Mouse (Mus musculus): ENCODE measurements around the gene Bud13. TPM values are rescaled to one million over a fixed set of nuclear protein-coding genes. Genes with fewer than 3 reads are reported as not detected.
A peak's percentile ranks its signal among the peaks of the same experiment; 100 is the strongest.

The Bud13 gene
- 13.8 and 16.8 TPM in 2 replicates for polyA plus RNA-seq (2011; ENCODE audit: insufficient read length, low read depth, missing spikeins)

DNA sequence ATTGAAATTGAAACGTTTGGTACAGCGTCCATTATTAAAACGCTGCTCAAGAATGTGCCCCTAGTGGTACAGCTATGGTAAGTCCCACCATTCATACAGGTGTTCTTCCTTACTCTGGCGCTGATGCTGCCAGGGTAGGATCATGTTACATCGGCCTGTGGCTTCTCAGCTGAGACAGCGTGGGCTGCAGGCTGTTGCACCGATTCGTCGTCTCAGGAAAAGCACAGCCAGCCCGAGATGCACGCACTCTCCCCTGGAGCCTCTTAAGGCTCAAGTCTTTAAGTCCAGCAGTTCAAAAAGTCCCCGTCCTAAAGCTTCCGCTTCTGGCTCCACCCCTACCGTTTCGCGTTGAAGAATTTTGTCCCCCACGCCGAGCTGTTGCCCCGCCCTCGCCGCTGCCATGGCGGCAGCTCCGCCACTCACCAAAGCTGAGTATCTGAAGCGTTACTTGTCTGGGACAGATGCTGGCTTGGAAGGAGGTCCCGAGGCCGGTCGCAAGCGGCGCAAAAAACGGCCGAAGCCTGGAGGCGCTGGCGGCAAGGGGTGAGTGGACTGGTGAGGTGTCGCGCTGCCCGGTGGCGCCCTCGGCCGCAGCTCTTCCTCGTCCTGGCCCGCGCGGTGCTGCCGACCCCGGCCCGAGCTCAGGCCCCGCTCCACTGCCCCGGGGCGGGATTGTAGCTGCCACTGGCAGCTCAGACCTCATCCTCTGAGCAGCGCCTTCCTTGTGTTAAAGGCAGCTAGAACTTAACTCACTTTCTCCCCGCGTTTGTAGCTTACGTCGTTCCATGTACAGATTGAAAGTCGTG lies at the start of gene Bud13:
Bud13 (plus strand) TSS at position 378 of the 806 bp plus-strand sequence.
- TF ChIP-seq CTCF (IDR thresholded peaks at IDR 0.05; ENCODE audit: borderline replicate concordance, insufficient read depth, low read length) (no peak), POLR2A (IDR thresholded peaks at IDR 0.05; ENCODE audit: low read depth, low read length) (peak; percentile 95)
- Histone ChIP-seq H3K4me1 (ENCODE audit: control insufficient read depth, insufficient read depth, low read length) (0 out of 2 replicates have a peak, but pooled peaks cover 4% of the 10 kb centered on the region), H3K27ac (ENCODE audit: insufficient read depth, low read length) (peak within 1 kb of the TSS; percentile 60; the same call in 1 of the 2 replicates), H3K4me3 (ENCODE audit: insufficient read depth, low read length) (peak within 1 kb of the TSS; percentile 99)

GRCm38 (mm10) chr9:46235196-46235595 lies 47.6 kb upstream of the Bud13 start:
- Histone ChIP-seq H3K4me1 (ENCODE audit: control insufficient read depth, insufficient read depth, low read length) (no peaks in the 10 kb centered on the region), H3K4me3 (ENCODE audit: insufficient read depth, low read length) (no peak overlapping the region), H3K27ac (ENCODE audit: insufficient read depth, low read length) (no peak overlapping the region)
- TF ChIP-seq POLR2A (IDR thresholded peaks at IDR 0.05; ENCODE audit: low read depth, low read length) (no peak), CTCF (IDR thresholded peaks at IDR 0.05; ENCODE audit: borderline replicate concordance, insufficient read depth, low read length) (no peak)

GRCm38 (mm10) chr9:46235596-46235648 lies 47.4 kb upstream of the Bud13 start, which contains the start of gene Apoc3:
TSS of gene Apoc3 (minus strand) at chr9:46235636.
- Histone ChIP-seq H3K4me1 (ENCODE audit: control insufficient read depth, insufficient read depth, low read length) (no peaks in the 10 kb centered on the region), H3K27ac (ENCODE audit: insufficient read depth, low read length) (no peak within 1 kb of the TSS), H3K4me3 (ENCODE audit: insufficient read depth, low read length) (no peak within 1 kb of the TSS)
- no peak for TF ChIP-seq CTCF (IDR thresholded peaks at IDR 0.05; ENCODE audit: borderline replicate concordance, insufficient read depth, low read length)
- TF ChIP-seq POLR2A (IDR thresholded peaks at IDR 0.05; ENCODE audit: low read depth, low read length), result no peak

GRCm38 (mm10) chr9:46235649-46236048 lies 47.2 kb upstream of the Bud13 start:
- no peak overlapping the region for H3K4me3 ChIP-seq (ENCODE audit: insufficient read depth, low read length)
- H3K27ac ChIP-seq (ENCODE audit: insufficient read depth, low read length), result no peak overlapping the region
- TF ChIP-seq POLR2A (IDR thresholded peaks at IDR 0.05; ENCODE audit: low read depth, low read length) (no peak), CTCF (IDR thresholded peaks at IDR 0.05; ENCODE audit: borderline replicate concordance, insufficient read depth, low read length) (no peak)
- no peaks in the 10 kb centered on the region for H3K4me1 ChIP-seq (ENCODE audit: control insufficient read depth, insufficient read depth, low read length)

GRCm38 (mm10) chr9:46238850-46239249 lies 44.0 kb upstream of the Bud13 start:
- Histone ChIP-seq H3K4me3 (ENCODE audit: insufficient read depth, low read length) (no peak overlapping the region), H3K4me1 (ENCODE audit: control insufficient read depth, insufficient read depth, low read length) (no peaks in the 10 kb centered on the region), H3K27ac (ENCODE audit: insufficient read depth, low read length) (no peak overlapping the region)
- TF ChIP-seq CTCF (IDR thresholded peaks at IDR 0.05; ENCODE audit: borderline replicate concordance, insufficient read depth, low read length) (no peak), POLR2A (IDR thresholded peaks at IDR 0.05; ENCODE audit: low read depth, low read length) (no peak)

DNA sequence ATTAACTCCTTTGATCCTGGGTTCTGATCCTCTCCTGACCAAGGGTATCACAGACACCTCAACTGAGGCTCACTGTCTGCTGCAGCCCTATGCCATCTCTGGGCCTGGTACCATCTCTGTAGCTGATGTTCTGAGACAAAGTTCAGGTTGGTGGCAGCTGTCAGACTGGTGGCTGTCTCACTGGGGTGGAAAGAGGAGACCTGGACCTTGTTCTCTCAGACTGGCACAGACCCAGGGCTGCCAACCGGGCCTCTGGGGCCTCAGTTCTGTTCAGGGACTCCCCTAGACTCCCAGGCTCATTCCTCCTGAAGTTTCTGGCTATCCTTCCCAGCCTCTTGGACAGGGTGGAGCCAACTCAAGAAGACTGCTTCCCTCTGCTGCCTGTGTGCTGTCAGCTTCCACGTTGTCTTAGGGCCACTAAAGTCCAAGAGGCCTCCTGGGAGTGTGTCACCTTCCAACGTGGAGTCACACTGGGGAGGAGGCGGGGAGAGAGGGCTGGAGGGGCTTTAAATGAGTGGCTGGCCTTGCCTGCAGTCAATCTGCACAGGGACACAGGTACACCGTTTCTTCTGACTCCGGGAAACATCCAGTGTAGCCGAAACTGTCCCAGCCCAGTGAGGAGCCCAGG lies 42.2 kb upstream of the Bud13 start, which contains the start of gene Apoa4:
Apoa4 (plus strand) TSS at position 171 of the 628 bp plus-strand sequence.
- no peak for TF ChIP-seq POLR2A (IDR thresholded peaks at IDR 0.05; ENCODE audit: low read depth, low read length)
- TF ChIP-seq CTCF (IDR thresholded peaks at IDR 0.05; ENCODE audit: borderline replicate concordance, insufficient read depth, low read length), result no peak
- Histone ChIP-seq H3K4me3 (ENCODE audit: insufficient read depth, low read length) (no peak within 1 kb of the TSS), H3K27ac (ENCODE audit: insufficient read depth, low read length) (no peak within 1 kb of the TSS), H3K4me1 (ENCODE audit: control insufficient read depth, insufficient read depth, low read length) (no peaks in the 10 kb centered on the region)

DNA sequence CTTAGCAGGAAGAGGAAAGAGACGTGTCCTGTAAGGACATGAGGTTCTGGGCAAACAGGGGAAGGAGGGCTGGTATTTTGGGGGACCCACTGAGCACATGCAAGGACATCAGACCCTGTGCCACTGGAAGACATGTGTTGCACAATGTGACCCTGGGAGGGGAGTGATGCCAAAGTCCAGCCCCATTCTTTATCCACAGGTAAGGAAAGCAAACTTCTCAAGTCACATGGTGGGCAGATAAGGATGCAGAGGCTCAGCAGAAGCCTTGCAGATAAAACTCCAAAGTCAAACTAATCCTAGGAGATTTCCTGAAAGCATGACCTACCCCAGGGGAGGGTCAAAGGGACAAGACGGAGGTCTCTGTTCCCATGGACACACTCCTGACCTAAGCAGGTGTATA lies 41.0 kb upstream of the Bud13 start:
- TF ChIP-seq POLR2A (IDR thresholded peaks at IDR 0.05; ENCODE audit: low read depth, low read length) (no peak), CTCF (IDR thresholded peaks at IDR 0.05; ENCODE audit: borderline replicate concordance, insufficient read depth, low read length) (no peak)
- Histone ChIP-seq H3K4me3 (ENCODE audit: insufficient read depth, low read length) (no peak overlapping the region), H3K4me1 (ENCODE audit: control insufficient read depth, insufficient read depth, low read length) (no peaks in the 10 kb centered on the region), H3K27ac (ENCODE audit: insufficient read depth, low read length) (no peak overlapping the region)

- no peak for TF ChIP-seq POLR2A (IDR thresholded peaks at IDR 0.05; ENCODE audit: low read depth, low read length)
- no peak for TF ChIP-seq CTCF (IDR thresholded peaks at IDR 0.05; ENCODE audit: borderline replicate concordance, insufficient read depth, low read length)
- Histone ChIP-seq H3K4me3 (ENCODE audit: insufficient read depth, low read length) (no peak overlapping the region), H3K27ac (ENCODE audit: insufficient read depth, low read length) (no peak overlapping the region), H3K4me1 (ENCODE audit: control insufficient read depth, insufficient read depth, low read length) (no peaks in the 10 kb centered on the region)
Measured at GRCm38 (mm10) chr9:46243122-46243521, 39.7 kb upstream of the Bud13 start.

- no peak overlapping the region for H3K4me3 ChIP-seq (ENCODE audit: insufficient read depth, low read length)
- TF ChIP-seq CTCF (IDR thresholded peaks at IDR 0.05; ENCODE audit: borderline replicate concordance, insufficient read depth, low read length) (no peak), POLR2A (IDR thresholded peaks at IDR 0.05; ENCODE audit: low read depth, low read length) (no peak)
- H3K27ac ChIP-seq (ENCODE audit: insufficient read depth, low read length), result no peak overlapping the region
Measured at GRCm38 (mm10) chr9:46243584-46243983, 39.2 kb upstream of the Bud13 start.

DNA sequence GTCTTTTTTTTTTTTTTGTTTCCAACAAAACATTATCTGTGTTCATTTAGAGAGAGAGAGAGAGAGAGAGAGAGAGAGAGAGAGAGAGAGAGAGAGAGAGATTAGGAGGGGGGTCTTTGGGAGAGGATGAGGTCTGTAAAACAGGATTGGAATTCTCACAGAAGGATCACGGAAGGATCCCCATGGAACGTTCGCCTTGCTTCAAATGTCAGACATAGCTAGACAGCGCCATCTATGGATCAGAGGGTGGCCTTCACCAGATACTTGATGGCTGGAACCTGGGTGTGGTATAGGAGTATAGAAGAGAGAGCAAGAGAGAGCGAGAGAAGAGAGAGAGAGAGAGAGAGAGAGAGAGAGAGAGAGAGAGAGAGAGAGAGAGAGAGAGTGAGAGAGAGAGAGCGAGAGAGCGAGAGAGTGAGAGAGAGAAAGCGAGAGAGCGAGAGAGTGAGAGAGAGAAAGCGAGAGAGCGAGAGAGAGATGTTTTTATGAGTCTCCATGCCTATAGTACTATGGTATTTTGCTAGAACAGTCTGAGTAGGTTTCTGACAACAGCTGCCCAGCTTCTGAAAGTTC lies 36.0 kb upstream of the Bud13 start:
- Histone ChIP-seq H3K4me3 (ENCODE audit: insufficient read depth, low read length) (no peak overlapping the region), H3K4me1 (ENCODE audit: control insufficient read depth, insufficient read depth, low read length) (no peaks in the 10 kb centered on the region), H3K27ac (ENCODE audit: insufficient read depth, low read length) (no peak overlapping the region)
- TF ChIP-seq POLR2A (IDR thresholded peaks at IDR 0.05; ENCODE audit: low read depth, low read length), result no peak
- peak; percentile 69 for TF ChIP-seq CTCF (IDR thresholded peaks at IDR 0.05; ENCODE audit: borderline replicate concordance, insufficient read depth, low read length)

More at GRCm38 (mm10) chr9:46243584-46243983, 39.2 kb upstream of the Bud13 start:
- H3K4me1 ChIP-seq (ENCODE audit: control insufficient read depth, insufficient read depth, low read length), result no peaks in the 10 kb centered on the region

Data from embryonic fibroblast, embryonic 13.5 days (primary cell).